Mouse (Mus musculus): ENCODE results near the gene Dpp8. TPM values are rescaled to one million over a fixed set of nuclear protein-coding genes. Genes with fewer than 3 reads are reported as not detected.

The Dpp8 gene
- polyA plus RNA-seq, 1 experiment from 2014 or later = 38.3 TPM

- no peak for ATAC-seq (ENCODE audit: insufficient number of reproducible peaks, low FRiP score, low TSS enrichment, low read depth)
- H3K27me3 ChIP-seq = peaks cover 24% of the 10 kb centered on the region
- H3K4me2 ChIP-seq = 0 out of 2 replicates have a peak overlapping the region, but pooled peaks have one; percentile 14
- H3K4me1 ChIP-seq = peaks cover 12% of the 10 kb centered on the region
- no peak overlapping the region for H3K4me3 ChIP-seq
- no peak overlapping the region for H3K9ac ChIP-seq
- H3K27ac ChIP-seq = no peak overlapping the region
- H3K36me3 ChIP-seq = peaks cover 60% of the 10 kb centered on the region
- WGBS = 19% methylated on average over 18 of the region's 18 CpGs
- H3K9me3 ChIP-seq = no peaks in the 10 kb centered on the region
Measured at GRCm38 (mm10) chr9:65122545-65122944, 90.3 kb downstream of the Dpp8 start.

GRCm38 (mm10) chr9:65123552-65124168 lies 91.4 kb downstream of the Dpp8 start:
- peak overlapping the region; percentile 81 for H3K4me2 ChIP-seq
- H3K27me3 ChIP-seq = peaks cover 25% of the 10 kb centered on the region
- WGBS = 7% methylated on average over 48 of the region's 48 CpGs
- H3K9me3 ChIP-seq = no peaks in the 10 kb centered on the region
- H3K4me1 ChIP-seq = peaks cover 16% of the 10 kb centered on the region
- H3K27ac ChIP-seq = no peak overlapping the region
- peak overlapping the region; percentile 36 for H3K4me3 ChIP-seq
- H3K9ac ChIP-seq = 0 out of 2 replicates have a peak overlapping the region, but pooled peaks have one; percentile 26
- H3K36me3 ChIP-seq = peaks cover 55% of the 10 kb centered on the region
- ATAC-seq (ENCODE audit: insufficient number of reproducible peaks, low FRiP score, low TSS enrichment, low read depth) = no peak

- peak overlapping the region; percentile 21 for H3K4me2 ChIP-seq
- no peak overlapping the region for H3K9ac ChIP-seq
- peaks cover 12% of the 10 kb centered on the region for H3K4me1 ChIP-seq
- H3K36me3 ChIP-seq = peaks cover 66% of the 10 kb centered on the region
- ATAC-seq (ENCODE audit: insufficient number of reproducible peaks, low FRiP score, low TSS enrichment, low read depth) = no peak
- WGBS = 16% methylated on average over 25 of the region's 25 CpGs
- H3K4me3 ChIP-seq = peak overlapping the region; percentile 22
- H3K9me3 ChIP-seq = no peaks in the 10 kb centered on the region
- H3K27me3 ChIP-seq = peaks cover 17% of the 10 kb centered on the region; the same call in 1 of the 2 replicates
- H3K27ac ChIP-seq = no peak overlapping the region
Measured at GRCm38 (mm10) chr9:65128123-65128815, 96.1 kb downstream of the Dpp8 start.

DNA sequence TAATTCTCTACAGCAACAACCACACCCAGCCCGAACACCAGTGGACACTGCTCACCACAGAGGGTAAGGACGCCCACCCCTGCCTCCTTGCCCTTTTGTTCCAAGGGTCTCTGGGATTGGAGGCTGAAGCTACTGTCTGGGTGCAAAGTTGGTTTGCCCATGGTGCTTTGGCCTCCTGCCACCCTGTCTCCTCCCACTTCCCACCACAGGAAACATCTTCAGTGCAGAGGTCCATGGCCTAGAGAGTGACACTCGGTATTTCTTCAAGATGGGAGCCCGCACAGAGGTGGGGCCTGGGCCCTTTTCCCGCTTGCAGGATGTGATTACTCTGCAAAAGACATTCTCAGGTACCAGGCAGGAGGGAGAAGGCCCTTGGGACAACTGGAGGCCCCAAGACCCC lies 99.5 kb downstream of the Dpp8 start:
- 78% methylated on average over 5 of the region's 5 CpGs for WGBS
- peaks cover 65% of the 10 kb centered on the region for H3K36me3 ChIP-seq
- H3K4me2 ChIP-seq = no peak overlapping the region
- peaks cover 26% of the 10 kb centered on the region for H3K27me3 ChIP-seq
- H3K9ac ChIP-seq = 0 out of 2 replicates have a peak overlapping the region, but pooled peaks have one; percentile 7
- no peak for ATAC-seq (ENCODE audit: insufficient number of reproducible peaks, low FRiP score, low TSS enrichment, low read depth)
- H3K27ac ChIP-seq = no peak overlapping the region
- no peaks in the 10 kb centered on the region for H3K9me3 ChIP-seq
- peaks cover 3% of the 10 kb centered on the region; the same call in 1 of the 2 replicates for H3K4me1 ChIP-seq
- H3K4me3 ChIP-seq = no peak overlapping the region

Other genes with a start within 250 kb of the Dpp8 start
- gene Dennd4a, start 221.1 kb upstream of the Dpp8 start, polyA plus RNA-seq (2015; fragmentation: Nextera tagmentation; extraction: Ambion mirVana) = 5.3 and 7.6 TPM in 2 replicates
- gene Slc24a1, start 80.8 kb upstream of the Dpp8 start, polyA plus RNA-seq (2015; fragmentation: Nextera tagmentation; extraction: Ambion mirVana) = 0.10 TPM in 1 of 2 replicates, not detected in the other
- 43.2 and 43.9 TPM in 2 replicates for gene Ints14, start 71.5 kb upstream of the Dpp8 start, polyA plus RNA-seq (2015; fragmentation: Nextera tagmentation; extraction: Ambion mirVana)
- gene Hacd3, start 10.7 kb upstream of the Dpp8 start, polyA plus RNA-seq (2015; fragmentation: Nextera tagmentation; extraction: Ambion mirVana) = 80.9 and 88.3 TPM in 2 replicates
- 30.3 and 33.2 TPM in 2 replicates for gene Igdcc4, start 69.1 kb downstream of the Dpp8 start, polyA plus RNA-seq (2015; fragmentation: Nextera tagmentation; extraction: Ambion mirVana)
- 0.43 and 0.52 TPM in 2 replicates for gene Igdcc3, start 108.8 kb downstream of the Dpp8 start, polyA plus RNA-seq (2015; fragmentation: Nextera tagmentation; extraction: Ambion mirVana)
- gene Parp16, start 162.9 kb downstream of the Dpp8 start, polyA plus RNA-seq (2015; fragmentation: Nextera tagmentation; extraction: Ambion mirVana) = 6.8 and 7.4 TPM in 2 replicates
- gene Cilp, start 232.8 kb downstream of the Dpp8 start, polyA plus RNA-seq (2015; fragmentation: Nextera tagmentation; extraction: Ambion mirVana) = 11.0 and 13.8 TPM in 2 replicates

All from limb, embryonic 15.5 days (tissue).